In the genomic region with DNA sequence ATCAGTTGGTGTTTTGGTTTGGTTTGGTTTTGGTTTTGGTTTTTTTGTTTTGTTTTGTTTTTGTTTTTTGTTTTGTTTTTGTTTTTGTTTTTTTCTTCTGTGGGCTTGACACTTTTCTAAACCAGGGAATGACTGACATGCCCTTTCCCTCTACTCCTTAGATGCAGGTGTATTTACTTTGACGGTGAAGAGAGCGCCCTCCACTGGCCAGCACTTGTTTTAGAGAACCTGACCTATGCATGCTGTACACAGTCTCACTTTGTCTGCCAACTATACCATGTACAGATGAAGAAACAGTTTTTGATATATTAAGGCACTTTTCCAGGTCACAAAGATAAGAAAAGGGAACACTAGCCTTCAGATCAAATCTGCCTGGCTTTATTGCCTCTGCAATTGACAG, we compare ENCODE assay signal across 22 mouse cellular contexts. TPM values are rescaled to one million over a fixed set of nuclear protein-coding genes. Genes with fewer than 3 reads are reported as not detected.
A peak's percentile ranks its signal among the peaks of the same experiment; 100 is the strongest.
DNase-seq lines count a peak whose midpoint lies in the region; ATAC-seq and TF ChIP-seq lines count a peak whose summit lies in the region.
"Had no signal": no experiment of that assay in that cellular context is flagged by ENCODE, and none has a peak within 500 bp of the region (broad histone marks: within the 10 kb centered on the region; RNA-seq: fewer than 3 reads in every experiment).

No protein-coding gene starts in this region.

- no peaks in the 10 kb centered on the region for H3K9me3 ChIP-seq in hindbrain, postnatal 0 days (ENCODE audit: low read length)
- no peaks in the 10 kb centered on the region for H3K9me3 ChIP-seq in hindbrain, embryonic 12.5 days (replicated peaks)
- H3K9me3 ChIP-seq in midbrain, postnatal 0 days (ENCODE audit: low read length): no peaks in the 10 kb centered on the region
- no peaks in the 10 kb centered on the region for H3K9me3 ChIP-seq in heart, embryonic 11.5 days (replicated peaks; ENCODE audit: control insufficient read depth, low read length)
- H3K9me3 ChIP-seq: forebrain, embryonic 12.5 days; hindbrain, embryonic 15.5 days; liver, embryonic 13.5 days had no signal

- H3K27me3 ChIP-seq in hindbrain, postnatal 0 days (ENCODE audit: insufficient read depth, low read length): no peaks in the 10 kb centered on the region
- 0 out of 2 replicates have a peak, but pooled peaks cover 5% of the 10 kb centered on the region for H3K27me3 ChIP-seq in hindbrain, embryonic 12.5 days
- H3K27me3 ChIP-seq in thymus, adult 2 months (ENCODE audit: control insufficient read depth, insufficient read depth, low read length): no peaks in the 10 kb centered on the region
- no peaks in the 10 kb centered on the region for H3K27me3 ChIP-seq in midbrain, postnatal 0 days (ENCODE audit: insufficient read depth, low read length)
- H3K27me3 ChIP-seq in heart, embryonic 11.5 days (ENCODE audit: control insufficient read depth, insufficient read depth, low read length): no peaks in the 10 kb centered on the region
- H3K27me3 ChIP-seq: forebrain, embryonic 12.5 days; hindbrain, embryonic 15.5 days; liver, embryonic 13.5 days had no signal

- H3K27ac ChIP-seq in hindbrain, postnatal 0 days: no peak overlapping the region
- H3K27ac ChIP-seq in hindbrain, embryonic 12.5 days: no peak overlapping the region
- H3K27ac ChIP-seq in thymus, adult 2 months (ENCODE audit: control insufficient read depth, insufficient read depth, low read length): no peak overlapping the region
- H3K27ac ChIP-seq in midbrain, postnatal 0 days (ENCODE audit: low read depth, low read length): no peak overlapping the region
- no peak overlapping the region for H3K27ac ChIP-seq in heart, embryonic 11.5 days (ENCODE audit: low read depth, low read length)
- H3K27ac ChIP-seq: forebrain, embryonic 12.5 days; hindbrain, embryonic 15.5 days; layer of hippocampus, adult 2 months; liver, embryonic 13.5 days had no signal

- 14% methylated on average over 2 of the region's 2 CpGs for WGBS in hindbrain, postnatal 0 days
- WGBS in hindbrain, embryonic 12.5 days: 33% methylated on average over 2 of the region's 2 CpGs
- 61% methylated on average over 2 of the region's 2 CpGs for WGBS in thymus, adult 2 months
- WGBS in midbrain, postnatal 0 days: 33% methylated on average over 2 of the region's 2 CpGs
- 15% methylated on average over 2 of the region's 2 CpGs for WGBS in heart, embryonic 11.5 days (ENCODE audit: insufficient replicate concordance)

- H3K4me1 ChIP-seq in hindbrain, postnatal 0 days (ENCODE audit: insufficient read depth, low read length): no peaks in the 10 kb centered on the region
- peaks cover 5% of the 10 kb centered on the region for H3K4me1 ChIP-seq in hindbrain, embryonic 12.5 days
- H3K4me1 ChIP-seq in thymus, adult 2 months (replicated peaks; ENCODE audit: control insufficient read depth, insufficient read depth, low read length): no peaks in the 10 kb centered on the region; the same call in 1 of the 2 replicates
- H3K4me1 ChIP-seq in midbrain, postnatal 0 days (ENCODE audit: insufficient read depth, low read length): no peaks in the 10 kb centered on the region
- no peaks in the 10 kb centered on the region for H3K4me1 ChIP-seq in heart, embryonic 11.5 days (ENCODE audit: control insufficient read depth, insufficient read depth, low read length)
- H3K4me1 ChIP-seq: hindbrain, embryonic 15.5 days had no signal

- no peaks in the 10 kb centered on the region for H3K36me3 ChIP-seq in hindbrain, postnatal 0 days (ENCODE audit: insufficient read depth, low read length)
- no peaks in the 10 kb centered on the region for H3K36me3 ChIP-seq in hindbrain, embryonic 12.5 days
- no peaks in the 10 kb centered on the region for H3K36me3 ChIP-seq in thymus, adult 2 months (ENCODE audit: control insufficient read depth, insufficient read depth, low read length)
- no peaks in the 10 kb centered on the region for H3K36me3 ChIP-seq in midbrain, postnatal 0 days (ENCODE audit: insufficient read depth, low read length)
- no peaks in the 10 kb centered on the region for H3K36me3 ChIP-seq in heart, embryonic 11.5 days (ENCODE audit: control insufficient read depth, insufficient read depth, low read length)
- H3K36me3 ChIP-seq: forebrain, embryonic 12.5 days; hindbrain, embryonic 15.5 days; liver, embryonic 13.5 days had no signal

- no peak for TF ChIP-seq POLR2A in thymus, adult 2 months (IDR thresholded peaks at IDR 0.05; ENCODE audit: control insufficient read depth, extremely low read depth, insufficient read depth, low read length, poor library complexity)

- no peak overlapping the region for H3K4me2 ChIP-seq in hindbrain, postnatal 0 days (ENCODE audit: low read depth, low read length)
- no peak overlapping the region for H3K4me2 ChIP-seq in hindbrain, embryonic 12.5 days (replicated peaks)
- H3K4me2 ChIP-seq in midbrain, postnatal 0 days (ENCODE audit: low read depth, low read length, poor library complexity, severe bottlenecking): no peak overlapping the region
- H3K4me2 ChIP-seq in heart, embryonic 11.5 days: no peak overlapping the region
- H3K4me2 ChIP-seq: forebrain, embryonic 12.5 days; hindbrain, embryonic 15.5 days; liver, embryonic 13.5 days had no signal

- DNase-seq in hindbrain, postnatal 0 days (ENCODE audit: low spot score): no peak
- DNase-seq in thymus, adult 2 months: peak; percentile 16
- no peak for DNase-seq in thymus, postnatal 10 days (ENCODE audit: low spot score in 2 of 2)
- peak; percentile 22 for DNase-seq in R1 (ENCODE audit: low read depth, low spot score)
- peak; percentile 45 for DNase-seq in naive thymus-derived CD4-positive, alpha-beta T cell, adult 2 months (ENCODE audit: low read depth)
- no peak for DNase-seq in midbrain, postnatal 0 days (ENCODE audit: low spot score)
- DNase-seq: cerebellum, adult 8-10 months; gastrocnemius, postnatal 10 days; heart, adult 11 months; heart, postnatal 36 days; kidney, adult 18-20 months; kidney, postnatal 14 days; left cerebral cortex, postnatal 4 days; liver, embryonic 13.5 days; retina, postnatal 1 day had no signal

- no peak overlapping the region for H3K4me3 ChIP-seq in hindbrain, postnatal 0 days (ENCODE audit: low read length)
- H3K4me3 ChIP-seq in hindbrain, embryonic 12.5 days: no peak overlapping the region
- H3K4me3 ChIP-seq in thymus, adult 2 months (ENCODE audit: control insufficient read depth, insufficient read depth, low read length): no peak overlapping the region
- no peak overlapping the region for H3K4me3 ChIP-seq in midbrain, postnatal 0 days (ENCODE audit: low read depth, low read length)
- no peak overlapping the region for H3K4me3 ChIP-seq in heart, embryonic 11.5 days (ENCODE audit: low read depth, low read length)
- H3K4me3 ChIP-seq: forebrain, embryonic 12.5 days; hindbrain, embryonic 15.5 days; layer of hippocampus, adult 2 months; liver, embryonic 13.5 days had no signal

- TF ChIP-seq CTCF in hindbrain, postnatal 0 days (IDR thresholded peaks at IDR 0.05; ENCODE audit: low read depth): 0 out of 2 replicates have a peak, but pooled peaks have one; percentile 13
- no peak for TF ChIP-seq CTCF in thymus, adult 2 months (IDR thresholded peaks at IDR 0.05; ENCODE audit: borderline replicate concordance, control insufficient read depth, extremely low read depth, insufficient read depth, low read length, poor library complexity)
- TF ChIP-seq CTCF in midbrain, postnatal 0 days (IDR thresholded peaks at IDR 0.05): no peak

- ATAC-seq in hindbrain, postnatal 0 days: no peak
- no peak for ATAC-seq in hindbrain, embryonic 12.5 days (ENCODE audit: low FRiP score)
- ATAC-seq in midbrain, postnatal 0 days (ENCODE audit: low FRiP score): no peak
- ATAC-seq in heart, embryonic 11.5 days (replicated peaks; ENCODE audit: insufficient number of reproducible peaks, low FRiP score, low TSS enrichment): no peak
- ATAC-seq: midbrain, embryonic 16.5 days had no signal

- H3K9ac ChIP-seq in hindbrain, postnatal 0 days (replicated peaks; ENCODE audit: low read length): no peak overlapping the region
- no peak overlapping the region for H3K9ac ChIP-seq in hindbrain, embryonic 12.5 days
- no peak overlapping the region for H3K9ac ChIP-seq in midbrain, postnatal 0 days (replicated peaks; ENCODE audit: low read length, poor library complexity, severe bottlenecking)
- no peak overlapping the region for H3K9ac ChIP-seq in heart, embryonic 11.5 days (ENCODE audit: low read depth, low read length)
- H3K9ac ChIP-seq: forebrain, embryonic 12.5 days; hindbrain, embryonic 15.5 days; liver, embryonic 13.5 days had no signal

RNA-seq across cellular contexts. Expression of gene Ptger3, which starts 15.1 kb away (rescaled TPM):
- total RNA-seq in hindbrain, postnatal 0 days (2014; rRNA removed): 12.5 and 16.5 TPM in 2 replicates
- 9.0 and 9.4 TPM in 2 replicates for polyA plus RNA-seq in hindbrain, postnatal 0 days (2015; fragmentation: Nextera tagmentation; extraction: Ambion mirVana)
- 2.7 and 3.8 TPM in 2 replicates for polyA plus RNA-seq in hindbrain, embryonic 12.5 days (2016; fragmentation: Nextera tagmentation; extraction: Ambion mirVana)
- polyA plus RNA-seq in thymus, adult 2 months (2012; rRNA removed): 7.7 and 9.5 TPM in 2 replicates
- 9.4 and 10.1 TPM in 2 replicates for total RNA-seq in midbrain, postnatal 0 days (2014; rRNA removed)
- polyA plus RNA-seq in midbrain, postnatal 0 days (2015; fragmentation: Nextera tagmentation; extraction: Ambion mirVana): 6.6 and 7.8 TPM in 2 replicates
- polyA plus RNA-seq in heart, embryonic 11.5 days (2014; fragmentation: Nextera tagmentation; extraction: Ambion mirVana): 2.0 and 2.8 TPM in 2 replicates
- polyA plus RNA-seq: testis, adult 2 months had no signal

RNA-seq across cellular contexts. Expression of gene Zranb2, which starts 47.8 kb away (rescaled TPM):
- total RNA-seq in hindbrain, postnatal 0 days (2014; rRNA removed): 53.8 and 55.1 TPM in 2 replicates
- polyA plus RNA-seq in hindbrain, postnatal 0 days (2015; fragmentation: Nextera tagmentation; extraction: Ambion mirVana): 93.4 and 102 TPM in 2 replicates
- 118 and 125 TPM in 2 replicates for polyA plus RNA-seq in hindbrain, embryonic 12.5 days (2016; fragmentation: Nextera tagmentation; extraction: Ambion mirVana)
- 9.4 and 11.2 TPM in 2 replicates for polyA plus RNA-seq in thymus, adult 2 months (2012; rRNA removed)
- 68.7 and 103 TPM in 2 replicates for total RNA-seq in midbrain, postnatal 0 days (2014; rRNA removed)
- 98.4 and 103 TPM in 2 replicates for polyA plus RNA-seq in midbrain, postnatal 0 days (2015; fragmentation: Nextera tagmentation; extraction: Ambion mirVana)
- 85.6 and 99.7 TPM in 2 replicates for polyA plus RNA-seq in heart, embryonic 11.5 days (2014; fragmentation: Nextera tagmentation; extraction: Ambion mirVana)

Comparison
In these comparisons a context has a peak if more than half of its experiments do, and no peak if none do; other contexts are left out.
1. DNase-seq: peak in thymus, adult 2 months (single experiment), R1 (single experiment) and naive thymus-derived CD4-positive, alpha-beta T cell, adult 2 months (single experiment); none in hindbrain, postnatal 0 days (single experiment), thymus, postnatal 10 days (0 of 2) and midbrain, postnatal 0 days (single experiment).